ENCODE assay signal across 18 mouse cellular contexts in the genomic region with DNA sequence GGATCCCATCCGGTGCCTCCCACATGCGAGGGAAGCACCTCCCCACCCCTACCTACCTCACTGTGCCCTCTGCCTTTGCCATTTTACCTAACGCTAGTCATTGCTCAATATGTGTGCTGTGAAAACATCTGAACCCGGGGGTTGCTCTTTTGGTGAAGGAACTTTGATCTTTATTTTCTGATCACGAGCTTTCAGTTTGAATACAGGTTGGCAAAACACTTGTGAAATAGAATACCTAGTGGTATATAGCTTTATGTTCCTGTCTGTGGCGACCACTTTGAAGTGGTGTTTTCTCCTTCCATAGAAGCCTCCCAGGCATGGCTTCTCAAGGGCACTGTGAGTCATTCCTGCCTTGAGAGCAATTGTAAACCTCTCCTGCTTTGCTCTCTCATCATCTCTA.
A peak's percentile ranks its signal among the peaks of the same experiment; 100 is the strongest.
DNase-seq lines count a peak whose midpoint lies in the region; ATAC-seq lines count a peak whose summit lies in the region.
"Had no signal": no experiment of that assay in that cellular context is flagged by ENCODE, and none has a peak within 500 bp of the region (broad histone marks: within the 10 kb centered on the region; RNA-seq: fewer than 3 reads in every experiment).

No protein-coding gene starts in this region.

- no peak overlapping the region for H3K4me3 ChIP-seq in liver, embryonic 15.5 days (replicated peaks)
- H3K4me3 ChIP-seq: embryonic facial prominence, embryonic 10.5 days; erythroblast, embryonic 14.5 days; hindbrain, embryonic 13.5 days; megakaryocyte, embryonic 14.5 days; neural tube, embryonic 13.5 days had no signal

- 63% methylated on average over 6 of the region's 6 CpGs for WGBS in liver, embryonic 15.5 days (ENCODE audit: insufficient replicate concordance)

- no peak overlapping the region for H3K4me2 ChIP-seq in liver, embryonic 15.5 days
- H3K4me2 ChIP-seq: hindbrain, embryonic 13.5 days; neural tube, embryonic 13.5 days had no signal

- no peak overlapping the region for H3K9ac ChIP-seq in liver, embryonic 15.5 days
- H3K9ac ChIP-seq: hindbrain, embryonic 13.5 days; neural tube, embryonic 13.5 days had no signal

- H3K36me3 ChIP-seq in liver, embryonic 15.5 days (replicated peaks): 0 out of 2 replicates have a peak, but pooled peaks cover 2% of the 10 kb centered on the region
- H3K36me3 ChIP-seq: embryonic facial prominence, embryonic 10.5 days; hindbrain, embryonic 13.5 days; neural tube, embryonic 13.5 days had no signal

- no peaks in the 10 kb centered on the region for H3K9me3 ChIP-seq in liver, embryonic 15.5 days (replicated peaks)
- H3K9me3 ChIP-seq: embryonic facial prominence, embryonic 10.5 days; hindbrain, embryonic 13.5 days; megakaryocyte, embryonic 14.5 days; neural tube, embryonic 13.5 days had no signal

- DNase-seq in heart, adult 11 months: peak; percentile 72
- DNase-seq in heart, postnatal 14 days: no peak
- DNase-seq in 416B (ENCODE audit: low read depth): peak; percentile 75
- peak; percentile 78 for DNase-seq in induced T-regulatory cell, adult 2 months (ENCODE audit: low read depth)
- DNase-seq in left cerebral cortex, adult 18-20 months (ENCODE audit: low spot score in 2 of 2): no peak
- no peak for DNase-seq in B cell, adult 2 months
- no peak for DNase-seq in heart, adult 9 months (ENCODE audit: low spot score in 2 of 2)
- DNase-seq: cerebellum, adult 11 months; cerebellum, postnatal 36 days; heart, adult 18-20 months; thymus, postnatal 14 days had no signal

- intact Hi-C loops in heart, postnatal 14 days (cut with DNase I): loop anchor here (5.0 to 10.0 kb wide), 3 partner anchors 35 to 308 kb away; a partner anchor contains a TSS

- H3K27ac ChIP-seq in liver, embryonic 15.5 days (replicated peaks): peak overlapping the region; percentile 77
- H3K27ac ChIP-seq: embryonic facial prominence, embryonic 10.5 days; hindbrain, embryonic 13.5 days; neural tube, embryonic 13.5 days had no signal

- peaks cover 34% of the 10 kb centered on the region for H3K4me1 ChIP-seq in liver, embryonic 15.5 days (replicated peaks)
- H3K4me1 ChIP-seq: embryonic facial prominence, embryonic 10.5 days; hindbrain, embryonic 13.5 days; neural tube, embryonic 13.5 days had no signal

- ATAC-seq in liver, embryonic 15.5 days (ENCODE audit: insufficient read depth): peak; percentile 73
- ATAC-seq: forebrain, embryonic 16.5 days had no signal

- no peaks in the 10 kb centered on the region for H3K27me3 ChIP-seq in liver, embryonic 15.5 days
- H3K27me3 ChIP-seq: hindbrain, embryonic 13.5 days; megakaryocyte, embryonic 14.5 days; neural tube, embryonic 13.5 days had no signal

Comparison
In these comparisons a context has a peak if more than half of its experiments do, and no peak if none do; other contexts are left out.
1. DNase-seq: peak in heart, adult 11 months (single experiment), 416B (single experiment) and induced T-regulatory cell, adult 2 months (single experiment); none in heart, postnatal 14 days (0 of 2), left cerebral cortex, adult 18-20 months (0 of 2), B cell, adult 2 months (0 of 2) and heart, adult 9 months (0 of 2).